In the genomic region with DNA sequence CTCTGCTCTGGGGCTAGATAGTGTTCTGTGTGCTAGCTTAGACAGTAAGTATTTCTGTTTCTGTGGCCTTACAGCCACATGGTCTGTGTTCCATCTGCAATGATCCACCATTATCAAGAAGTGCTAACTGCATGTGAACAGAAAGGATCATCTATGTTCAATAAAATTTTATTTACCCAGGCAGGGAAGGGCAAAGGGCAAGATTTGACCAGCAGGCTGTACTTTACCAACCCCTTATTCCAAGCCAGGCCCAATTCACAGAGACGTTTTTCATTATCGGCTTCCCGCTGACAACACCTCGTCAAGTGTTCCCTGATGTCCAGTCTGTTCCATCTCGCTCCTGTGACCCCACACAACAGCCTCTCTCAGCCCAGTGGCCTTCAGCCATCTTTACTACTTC, we compare ENCODE assay signal across 13 mouse cellular contexts.
"Had no signal": no experiment of that assay in that cellular context is flagged by ENCODE, and none has a peak within 500 bp of the region (broad histone marks: within the 10 kb centered on the region; RNA-seq: fewer than 3 reads in every experiment).

No protein-coding gene starts in this region.

- H3K9ac ChIP-seq: limb, embryonic 15.5 days; liver, embryonic 15.5 days; lung, embryonic 14.5 days; stomach, embryonic 15.5 days had no signal

- ATAC-seq: lung, postnatal 0 days had no signal

- H3K4me3 ChIP-seq: layer of hippocampus, adult 2 months; limb, embryonic 15.5 days; liver, embryonic 15.5 days; stomach, embryonic 15.5 days had no signal

- H3K9me3 ChIP-seq: limb, embryonic 15.5 days; liver, embryonic 15.5 days; stomach, embryonic 15.5 days had no signal

- H3K4me2 ChIP-seq: limb, embryonic 15.5 days; liver, embryonic 15.5 days; lung, embryonic 14.5 days; stomach, embryonic 15.5 days had no signal

- DNase-seq: kidney, adult 2 months; kidney, postnatal 25 days; layer of hippocampus, adult 9-11 months; lung, embryonic 14.5 days; midbrain, embryonic 14.5 days; thymus, postnatal 25 days had no signal

- H3K27ac ChIP-seq: kidney, postnatal 0 days; layer of hippocampus, adult 2 months; limb, embryonic 15.5 days; liver, embryonic 15.5 days; macrophage; stomach, embryonic 15.5 days had no signal

- H3K4me1 ChIP-seq: stomach, embryonic 15.5 days had no signal

- H3K27me3 ChIP-seq: limb, embryonic 15.5 days; stomach, embryonic 15.5 days had no signal
